Mouse (Mus musculus): Measurements from ENCODE around the gene Lrrc8b. TPM values are rescaled to one million over a fixed set of nuclear protein-coding genes. Genes with fewer than 3 reads are reported as not detected.
A peak's percentile ranks its signal among the peaks of the same experiment; 100 is the strongest.

Lrrc8b gene
- polyA plus RNA-seq, 1 experiment from 2014 or later, result 22.9 TPM

- Histone ChIP-seq H3K4me3 (ENCODE audit: low read depth, low read length) (no peak overlapping the region), H3K4me2 (ENCODE audit: low read depth, low read length) (no peak overlapping the region), H3K27ac (ENCODE audit: low read depth, low read length) (no peak overlapping the region), H3K9me3 (ENCODE audit: control insufficient read depth, low read length) (no peaks in the 10 kb centered on the region), H3K9ac (replicated peaks; ENCODE audit: low read depth, low read length) (no peak overlapping the region), H3K27me3 (ENCODE audit: control insufficient read depth, insufficient read depth, low read length) (no peaks in the 10 kb centered on the region), H3K36me3 (ENCODE audit: control insufficient read depth, insufficient read depth, low read length) (no peaks in the 10 kb centered on the region), H3K4me1 (ENCODE audit: control insufficient read depth, insufficient read depth, low read length) (peaks cover 9% of the 10 kb centered on the region; the same call in 1 of the 2 replicates)
- no peak for ATAC-seq (ENCODE audit: low read depth)
- WGBS, result 96% methylated on average over 5 of the region's 6 CpGs
Measured at GRCm38 (mm10) chr5:105401536-105401935, 14.0 kb upstream of the Lrrc8b start.

GRCm38 (mm10) chr5:105404961-105405360 lies 10.6 kb upstream of the Lrrc8b start:
- H3K36me3 ChIP-seq (ENCODE audit: control insufficient read depth, insufficient read depth, low read length), result no peaks in the 10 kb centered on the region
- peaks cover 6% of the 10 kb centered on the region; the same call in 1 of the 2 replicates for H3K4me1 ChIP-seq (ENCODE audit: control insufficient read depth, insufficient read depth, low read length)
- no peak overlapping the region for H3K9ac ChIP-seq (replicated peaks; ENCODE audit: low read depth, low read length)
- H3K4me3 ChIP-seq (ENCODE audit: low read depth, low read length), result no peak overlapping the region
- no peaks in the 10 kb centered on the region for H3K9me3 ChIP-seq (ENCODE audit: control insufficient read depth, low read length)
- no peak for ATAC-seq (ENCODE audit: low read depth)
- H3K27me3 ChIP-seq (ENCODE audit: control insufficient read depth, insufficient read depth, low read length), result no peaks in the 10 kb centered on the region
- H3K27ac ChIP-seq (ENCODE audit: low read depth, low read length), result no peak overlapping the region
- H3K4me2 ChIP-seq (ENCODE audit: low read depth, low read length), result no peak overlapping the region
- 11% methylated on average over 8 of the region's 8 CpGs for WGBS

GRCm38 (mm10) chr5:105407661-105408060 lies 7.9 kb upstream of the Lrrc8b start:
- H3K4me3 ChIP-seq (ENCODE audit: low read depth, low read length), result no peak overlapping the region
- no peak overlapping the region for H3K4me2 ChIP-seq (ENCODE audit: low read depth, low read length)
- ATAC-seq (ENCODE audit: low read depth), result no peak
- H3K9ac ChIP-seq (replicated peaks; ENCODE audit: low read depth, low read length), result no peak overlapping the region
- no peak overlapping the region for H3K27ac ChIP-seq (ENCODE audit: low read depth, low read length)
- no peaks in the 10 kb centered on the region for H3K27me3 ChIP-seq (ENCODE audit: control insufficient read depth, insufficient read depth, low read length)
- H3K36me3 ChIP-seq (ENCODE audit: control insufficient read depth, insufficient read depth, low read length), result no peaks in the 10 kb centered on the region
- 94% methylated on average over 5 of the region's 5 CpGs for WGBS
- no peaks in the 10 kb centered on the region for H3K9me3 ChIP-seq (ENCODE audit: control insufficient read depth, low read length)
- H3K4me1 ChIP-seq (ENCODE audit: control insufficient read depth, insufficient read depth, low read length), result no peaks in the 10 kb centered on the region

- no peak for ATAC-seq (ENCODE audit: low read depth)
- WGBS, result 90% methylated on average over 4 of the region's 4 CpGs
- Histone ChIP-seq H3K27ac (ENCODE audit: low read depth, low read length) (no peak overlapping the region), H3K4me3 (ENCODE audit: low read depth, low read length) (no peak overlapping the region), H3K36me3 (ENCODE audit: control insufficient read depth, insufficient read depth, low read length) (no peaks in the 10 kb centered on the region), H3K9me3 (ENCODE audit: control insufficient read depth, low read length) (no peaks in the 10 kb centered on the region), H3K27me3 (ENCODE audit: control insufficient read depth, insufficient read depth, low read length) (no peaks in the 10 kb centered on the region), H3K4me2 (ENCODE audit: low read depth, low read length) (no peak overlapping the region), H3K4me1 (ENCODE audit: control insufficient read depth, insufficient read depth, low read length) (no peaks in the 10 kb centered on the region), H3K9ac (replicated peaks; ENCODE audit: low read depth, low read length) (no peak overlapping the region)
Measured at GRCm38 (mm10) chr5:105409092-105409491, 6.5 kb upstream of the Lrrc8b start.

GRCm38 (mm10) chr5:105410521-105411293 lies 4.9 kb upstream of the Lrrc8b start:
- no peak overlapping the region for H3K4me2 ChIP-seq (ENCODE audit: low read depth, low read length)
- WGBS, result 71% methylated on average over 6 of the region's 6 CpGs
- H3K4me3 ChIP-seq (ENCODE audit: low read depth, low read length), result no peak overlapping the region
- peaks cover 3% of the 10 kb centered on the region; the same call in 1 of the 2 replicates for H3K4me1 ChIP-seq (ENCODE audit: control insufficient read depth, insufficient read depth, low read length)
- H3K36me3 ChIP-seq (ENCODE audit: control insufficient read depth, insufficient read depth, low read length), result no peaks in the 10 kb centered on the region
- H3K9me3 ChIP-seq (ENCODE audit: control insufficient read depth, low read length), result no peaks in the 10 kb centered on the region
- no peak for ATAC-seq (ENCODE audit: low read depth)
- H3K27ac ChIP-seq (ENCODE audit: low read depth, low read length), result no peak overlapping the region
- H3K9ac ChIP-seq (replicated peaks; ENCODE audit: low read depth, low read length), result no peak overlapping the region
- H3K27me3 ChIP-seq (ENCODE audit: control insufficient read depth, insufficient read depth, low read length), result no peaks in the 10 kb centered on the region

- Histone ChIP-seq H3K4me3 (ENCODE audit: low read depth, low read length) (no peak overlapping the region), H3K9me3 (ENCODE audit: control insufficient read depth, low read length) (no peaks in the 10 kb centered on the region), H3K36me3 (ENCODE audit: control insufficient read depth, insufficient read depth, low read length) (no peaks in the 10 kb centered on the region), H3K4me2 (ENCODE audit: low read depth, low read length) (no peak overlapping the region), H3K9ac (replicated peaks; ENCODE audit: low read depth, low read length) (no peak overlapping the region), H3K4me1 (ENCODE audit: control insufficient read depth, insufficient read depth, low read length) (peaks cover 3% of the 10 kb centered on the region; the same call in 1 of the 2 replicates), H3K27ac (ENCODE audit: low read depth, low read length) (no peak overlapping the region), H3K27me3 (ENCODE audit: control insufficient read depth, insufficient read depth, low read length) (no peaks in the 10 kb centered on the region)
- 61% methylated on average over 4 of the region's 4 CpGs for WGBS
- ATAC-seq (ENCODE audit: low read depth), result no peak
Measured at GRCm38 (mm10) chr5:105411294-105411570, 4.3 kb upstream of the Lrrc8b start.

- no peaks in the 10 kb centered on the region for H3K27me3 ChIP-seq (ENCODE audit: control insufficient read depth, insufficient read depth, low read length)
- no peaks in the 10 kb centered on the region for H3K9me3 ChIP-seq (ENCODE audit: control insufficient read depth, low read length)
- H3K4me3 ChIP-seq (ENCODE audit: low read depth, low read length), result no peak overlapping the region
- no peak for ATAC-seq (ENCODE audit: low read depth)
- H3K9ac ChIP-seq (replicated peaks; ENCODE audit: low read depth, low read length), result no peak overlapping the region
- WGBS, result 93% methylated on average over 2 of the region's 2 CpGs
- no peak overlapping the region for H3K4me2 ChIP-seq (ENCODE audit: low read depth, low read length)
- no peaks in the 10 kb centered on the region for H3K36me3 ChIP-seq (ENCODE audit: control insufficient read depth, insufficient read depth, low read length)
- H3K27ac ChIP-seq (ENCODE audit: low read depth, low read length), result no peak overlapping the region
- peaks cover 3% of the 10 kb centered on the region; the same call in 1 of the 2 replicates for H3K4me1 ChIP-seq (ENCODE audit: control insufficient read depth, insufficient read depth, low read length)
Measured at GRCm38 (mm10) chr5:105411768-105412167, 3.8 kb upstream of the Lrrc8b start.

GRCm38 (mm10) chr5:105412634-105413033 lies 2.9 kb upstream of the Lrrc8b start:
- H3K4me1 ChIP-seq (ENCODE audit: control insufficient read depth, insufficient read depth, low read length), result peaks cover 3% of the 10 kb centered on the region; the same call in 1 of the 2 replicates
- no peak for ATAC-seq (ENCODE audit: low read depth)
- no peaks in the 10 kb centered on the region for H3K36me3 ChIP-seq (ENCODE audit: control insufficient read depth, insufficient read depth, low read length)
- no peak overlapping the region for H3K9ac ChIP-seq (replicated peaks; ENCODE audit: low read depth, low read length)
- no peak overlapping the region for H3K27ac ChIP-seq (ENCODE audit: low read depth, low read length)
- H3K27me3 ChIP-seq (ENCODE audit: control insufficient read depth, insufficient read depth, low read length), result no peaks in the 10 kb centered on the region
- H3K4me3 ChIP-seq (ENCODE audit: low read depth, low read length), result no peak overlapping the region
- WGBS, result 93% methylated on average over 3 of the region's 3 CpGs
- no peak overlapping the region for H3K4me2 ChIP-seq (ENCODE audit: low read depth, low read length)
- no peaks in the 10 kb centered on the region for H3K9me3 ChIP-seq (ENCODE audit: control insufficient read depth, low read length)

GRCm38 (mm10) chr5:105414341-105415120 lies 1.0 kb upstream of the Lrrc8b start:
- 87% methylated on average over 12 of the region's 12 CpGs for WGBS
- ATAC-seq (ENCODE audit: low read depth), result no peak; the same call in 1 of the 2 replicates

More at GRCm38 (mm10) chr5:105414341-105415120, 1.0 kb upstream of the Lrrc8b start:
- H3K36me3 ChIP-seq (ENCODE audit: control insufficient read depth, insufficient read depth, low read length), result no peaks in the 10 kb centered on the region
- peak overlapping the region; percentile 82; the same call in 1 of the 2 replicates for H3K4me3 ChIP-seq (ENCODE audit: low read depth, low read length)
- no peaks in the 10 kb centered on the region for H3K9me3 ChIP-seq (ENCODE audit: control insufficient read depth, low read length)
- peak overlapping the region; percentile 99; the same call in 1 of the 2 replicates for H3K9ac ChIP-seq (replicated peaks; ENCODE audit: low read depth, low read length)
- peak overlapping the region; percentile 89 for H3K4me2 ChIP-seq (ENCODE audit: low read depth, low read length)
- no peak overlapping the region for H3K27ac ChIP-seq (ENCODE audit: low read depth, low read length)
- H3K27me3 ChIP-seq (ENCODE audit: control insufficient read depth, insufficient read depth, low read length), result no peaks in the 10 kb centered on the region
- H3K4me1 ChIP-seq (ENCODE audit: control insufficient read depth, insufficient read depth, low read length), result peaks cover 3% of the 10 kb centered on the region; the same call in 1 of the 2 replicates

Measured in neural tube, embryonic 14.5 days (tissue).